Mouse (Mus musculus): ENCODE data around the gene C2cd2l.

- TF ChIP-seq EP300 (IDR thresholded peaks at IDR 0.05; ENCODE audit: low read depth), result no peak
- TF ChIP-seq CTCF (IDR thresholded peaks at IDR 0.05; ENCODE audit: low read depth), result no peak
These were observed 36.9 kb downstream of the C2cd2l start for GRCm38 (mm10) chr9:44283183-44283582.
